Mouse (Mus musculus) bone marrow, adult 2 months (tissue): ENCODE measurements around the gene Arhgap42. TPM values are rescaled to one million over a fixed set of nuclear protein-coding genes. Genes with fewer than 3 reads are reported as not detected.

ENCODE experiments used
- H3K27ac ChIP-seq: fragments of 200-500 bp; 2 replicates; pipeline ENCODE4 v1.5.1; 2012; ENCODE audit warnings: low read depth, mild to moderate bottlenecking, control low read depth, inconsistent platforms, low read length; ENCODE audit not compliant: control insufficient read depth, poor library complexity, insufficient read depth
- H3K4me1 ChIP-seq: fragments of 200-500 bp; 2 replicates; pipeline ENCODE4 v1.6.1; 2011; ENCODE audit warnings: low read length; ENCODE audit not compliant: control insufficient read depth, insufficient read depth
- H3K4me3 ChIP-seq: fragments of 200-500 bp; replicated peaks from 2 replicates; pipeline ENCODE3; 2011; ENCODE audit warnings: mild to moderate bottlenecking, low read depth, low read length, control low read depth; ENCODE audit not compliant: control insufficient read depth
- CTCF ChIP-seq: fragments of 200-500 bp; IDR thresholded peaks from 2 replicates; pipeline ENCODE4 v1.5.1; 2011; ENCODE audit warnings: low read length, control low read depth; ENCODE audit not compliant: control insufficient read depth, insufficient read depth
- POLR2A ChIP-seq: fragments of 200-500 bp; IDR thresholded peaks from 2 replicates; pipeline ENCODE4 v1.6.1; 2011; ENCODE audit warnings: low read depth, mild to moderate bottlenecking, control low read depth, low read length, borderline replicate concordance; ENCODE audit not compliant: control insufficient read depth
- WGBS: fragments of 180-500 bp; shearing (Covaris S2); methylation state at CpG from one replicate; pipeline ENCODE4 v1.1.7; 2018; 5-methylcytosine and 5-hydroxymethylcytosine counted together
- polyA plus RNA-seq: library from polyadenylated mRNA; stranded (reverse); fragments of >200 nt; gene quantifications from 2 replicates; pipeline ENCODE4 v1.2.4, GENCODE M21; 2011; ENCODE audit warnings: low replicate concordance; ENCODE audit not compliant: missing spikeins, insufficient read depth, insufficient read length

Arhgap42 gene
- polyA plus RNA-seq, 1 experiment, result 1.0 TPM

GRCm38 (mm10) chr9:9051184-9051583 is 187.7 kb downstream of the Arhgap42 start:
- TF ChIP-seq POLR2A (no peak), CTCF (no peak)
- Histone ChIP-seq H3K27ac (no peak overlapping the region), H3K4me3 (no peak overlapping the region), H3K4me1 (no peaks in the 10 kb centered on the region)
- 47% methylated on average over 5 of the region's 5 CpGs for WGBS

GRCm38 (mm10) chr9:9049202-9049601 is 189.7 kb downstream of the Arhgap42 start:
- H3K4me1 ChIP-seq, result no peaks in the 10 kb centered on the region
- no peak for TF ChIP-seq POLR2A
- no peak for TF ChIP-seq CTCF
- WGBS, result 63% methylated on average over 3 of the region's 3 CpGs
- H3K27ac ChIP-seq, result no peak overlapping the region
- H3K4me3 ChIP-seq, result no peak overlapping the region

- no peak overlapping the region for H3K4me3 ChIP-seq
- 84% methylated on average over 7 of the region's 7 CpGs for WGBS
- H3K27ac ChIP-seq, result no peak overlapping the region
- TF ChIP-seq POLR2A (no peak), CTCF (no peak)
- no peaks in the 10 kb centered on the region for H3K4me1 ChIP-seq
Observed at GRCm38 (mm10) chr9:9041009-9041408, 197.9 kb downstream of the Arhgap42 start.

GRCm38 (mm10) chr9:9037017-9037671 is 201.8 kb downstream of the Arhgap42 start:
- no peak for TF ChIP-seq CTCF
- TF ChIP-seq POLR2A, result no peak
- Histone ChIP-seq H3K4me3 (no peak overlapping the region), H3K27ac (no peak overlapping the region), H3K4me1 (no peaks in the 10 kb centered on the region)
- 68% methylated on average over 3 of the region's 3 CpGs for WGBS

- Histone ChIP-seq H3K4me3 (no peak overlapping the region), H3K27ac (no peak overlapping the region), H3K4me1 (no peaks in the 10 kb centered on the region)
- TF ChIP-seq CTCF, result no peak
- 79% methylated on average over 3 of the region's 3 CpGs for WGBS
Observed at GRCm38 (mm10) chr9:9027904-9028303, 211.0 kb downstream of the Arhgap42 start.

GRCm38 (mm10) chr9:9027445-9027844 is 211.5 kb downstream of the Arhgap42 start:
- no peak overlapping the region for H3K4me3 ChIP-seq
- H3K27ac ChIP-seq, result no peak overlapping the region
- H3K4me1 ChIP-seq, result no peaks in the 10 kb centered on the region
- WGBS, result 8% methylated on average over 5 of the region's 5 CpGs
- no peak for TF ChIP-seq POLR2A
- TF ChIP-seq CTCF, result no peak

GRCm38 (mm10) chr9:9015108-9015507 is 223.8 kb downstream of the Arhgap42 start:
- no peaks in the 10 kb centered on the region for H3K4me1 ChIP-seq

GRCm38 (mm10) chr9:9001170-9001569 is 237.7 kb downstream of the Arhgap42 start:
- H3K27ac ChIP-seq, result no peak overlapping the region
- TF ChIP-seq POLR2A, result no peak
- TF ChIP-seq CTCF, result no peak
- no peak overlapping the region for H3K4me3 ChIP-seq
- no peaks in the 10 kb centered on the region for H3K4me1 ChIP-seq

More at GRCm38 (mm10) chr9:9015108-9015507, 223.8 kb downstream of the Arhgap42 start:
- TF ChIP-seq POLR2A (no peak), CTCF (no peak)
- no peak overlapping the region for H3K27ac ChIP-seq
- no peak overlapping the region for H3K4me3 ChIP-seq
- WGBS, result 72% methylated on average over 2 of the region's 2 CpGs

- whole genome bisulfite sequencing, result 7% methylated on average over 2 of the region's 2 CpGs
- Histone ChIP-seq H3K4me1 (no peaks in the 10 kb centered on the region), H3K4me3 (no peak overlapping the region), H3K27ac (no peak overlapping the region)
- no peak for TF ChIP-seq POLR2A
- TF ChIP-seq CTCF, result no peak
Observed at GRCm38 (mm10) chr9:8996494-8996893, 242.4 kb downstream of the Arhgap42 start.
